Mouse (Mus musculus) bone marrow, adult 2 months (tissue): ENCODE measurements around the gene AC109138.7. TPM values are rescaled to one million over a fixed set of nuclear protein-coding genes. Genes with fewer than 3 reads are reported as not detected.

Experiments
- H3K27ac ChIP-seq: fragments of 200-500 bp; 2 replicates; pipeline ENCODE4 v1.5.1; 2012; ENCODE audit warnings: low read depth, mild to moderate bottlenecking, control low read depth, inconsistent platforms, low read length; ENCODE audit not compliant: control insufficient read depth, poor library complexity, insufficient read depth
- H3K4me1 ChIP-seq: fragments of 200-500 bp; 2 replicates; pipeline ENCODE4 v1.6.1; 2011; ENCODE audit warnings: low read length; ENCODE audit not compliant: control insufficient read depth, insufficient read depth
- H3K4me3 ChIP-seq: fragments of 200-500 bp; replicated peaks from 2 replicates; pipeline ENCODE3; 2011; ENCODE audit warnings: mild to moderate bottlenecking, low read depth, low read length, control low read depth; ENCODE audit not compliant: control insufficient read depth
- CTCF ChIP-seq: fragments of 200-500 bp; IDR thresholded peaks from 2 replicates; pipeline ENCODE4 v1.5.1; 2011; ENCODE audit warnings: low read length, control low read depth; ENCODE audit not compliant: control insufficient read depth, insufficient read depth
- POLR2A ChIP-seq: fragments of 200-500 bp; IDR thresholded peaks from 2 replicates; pipeline ENCODE4 v1.6.1; 2011; ENCODE audit warnings: low read depth, mild to moderate bottlenecking, control low read depth, low read length, borderline replicate concordance; ENCODE audit not compliant: control insufficient read depth
- WGBS: fragments of 180-500 bp; shearing (Covaris S2); methylation state at CpG from one replicate; pipeline ENCODE4 v1.1.7; 2018; 5-methylcytosine and 5-hydroxymethylcytosine counted together
- polyA plus RNA-seq: library from polyadenylated mRNA; stranded (reverse); fragments of >200 nt; gene quantifications from 2 replicates; pipeline ENCODE4 v1.2.4, GENCODE M21; 2011; ENCODE audit warnings: low replicate concordance; ENCODE audit not compliant: missing spikeins, insufficient read depth, insufficient read length

Gene AC109138.7
- polyA plus RNA-seq, 1 experiment = not detected

- H3K27ac ChIP-seq = no peak overlapping the region
- H3K4me3 ChIP-seq = no peak overlapping the region
- peaks cover 10% of the 10 kb centered on the region for H3K4me1 ChIP-seq
- TF ChIP-seq CTCF (no peak), POLR2A (no peak)
- 88% methylated on average over 4 of the region's 4 CpGs for WGBS
These were observed 14.7 kb downstream of the AC109138.7 start for GRCm38 (mm10) chr19:4228891-4229290.

DNA sequence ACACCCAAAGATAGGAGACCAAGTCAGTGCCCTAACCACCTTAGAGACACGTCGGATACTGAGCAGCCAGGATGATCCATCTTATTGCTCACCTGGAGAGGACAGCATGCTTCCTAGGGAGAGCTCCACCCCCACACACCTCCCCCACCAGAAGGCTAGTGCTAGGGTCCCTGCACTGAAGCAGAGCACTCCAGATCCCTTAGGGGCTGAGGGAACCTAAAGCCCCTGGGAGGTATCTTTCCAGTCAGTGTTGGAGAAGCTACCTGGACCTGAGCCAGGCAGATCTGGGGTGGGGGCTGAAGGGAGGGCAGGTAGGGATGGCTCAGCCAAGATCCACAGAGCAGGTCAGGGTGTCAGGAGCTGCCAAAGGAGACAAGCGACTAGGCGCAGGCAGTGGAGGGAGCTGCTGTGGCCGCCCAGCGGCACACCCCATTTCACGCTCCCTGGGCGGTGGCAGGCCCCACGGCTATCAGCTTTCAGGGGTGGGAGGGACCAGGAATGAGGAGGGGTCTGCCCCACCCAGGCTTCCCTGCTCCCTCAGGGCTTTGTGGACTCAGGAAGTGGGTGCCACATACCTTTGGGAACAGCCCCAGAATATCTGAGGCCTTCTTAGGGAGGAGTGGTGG lies 15.4 kb downstream of the AC109138.7 start:
- TF ChIP-seq CTCF = no peak
- TF ChIP-seq POLR2A = no peak
- 74% methylated on average over 9 of the region's 9 CpGs for WGBS
- peaks cover 10% of the 10 kb centered on the region for H3K4me1 ChIP-seq
- H3K27ac ChIP-seq = no peak overlapping the region; the same call in 1 of the 2 replicates
- H3K4me3 ChIP-seq = no peak overlapping the region

DNA sequence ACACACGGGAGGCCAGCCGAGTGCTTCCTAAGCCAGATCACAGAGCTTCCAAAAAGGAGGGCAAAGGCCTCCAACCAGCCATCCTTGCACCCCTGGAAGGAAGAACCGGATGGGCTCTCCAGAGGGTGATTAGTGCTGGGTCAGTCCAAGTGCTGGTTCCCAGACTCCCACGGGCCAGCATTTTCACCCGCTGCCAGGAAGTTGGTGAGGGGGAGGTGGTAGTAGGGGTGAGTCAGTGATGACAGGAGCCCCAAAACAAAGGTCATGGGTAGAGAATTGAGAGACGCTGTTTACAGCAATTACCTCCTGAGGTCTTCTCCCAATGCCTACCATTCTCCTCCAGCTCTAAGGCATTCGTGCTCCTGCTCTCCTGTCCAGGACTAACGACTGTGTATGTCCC lies 16.3 kb downstream of the AC109138.7 start:
- Histone ChIP-seq H3K4me1 (peaks cover 10% of the 10 kb centered on the region), H3K27ac (peak overlapping the region; percentile 32), H3K4me3 (no peak overlapping the region)
- 66% methylated on average over 8 of the region's 8 CpGs for WGBS
- TF ChIP-seq CTCF (no peak), POLR2A (no peak)

GRCm38 (mm10) chr19:4231253-4232185 lies 17.4 kb downstream of the AC109138.7 start, which contains the start of gene Pold4:
Gene Pold4 (plus strand): TSS chr19:4231899.
- WGBS = 12% methylated on average over 26 of the region's 26 CpGs
- H3K27ac ChIP-seq = peak within 1 kb of the TSS; percentile 96
- no peak for TF ChIP-seq CTCF
- peak; percentile 70 for TF ChIP-seq POLR2A
- H3K4me1 ChIP-seq = peaks cover 10% of the 10 kb centered on the region
- H3K4me3 ChIP-seq = peak within 1 kb of the TSS; percentile 70

DNA sequence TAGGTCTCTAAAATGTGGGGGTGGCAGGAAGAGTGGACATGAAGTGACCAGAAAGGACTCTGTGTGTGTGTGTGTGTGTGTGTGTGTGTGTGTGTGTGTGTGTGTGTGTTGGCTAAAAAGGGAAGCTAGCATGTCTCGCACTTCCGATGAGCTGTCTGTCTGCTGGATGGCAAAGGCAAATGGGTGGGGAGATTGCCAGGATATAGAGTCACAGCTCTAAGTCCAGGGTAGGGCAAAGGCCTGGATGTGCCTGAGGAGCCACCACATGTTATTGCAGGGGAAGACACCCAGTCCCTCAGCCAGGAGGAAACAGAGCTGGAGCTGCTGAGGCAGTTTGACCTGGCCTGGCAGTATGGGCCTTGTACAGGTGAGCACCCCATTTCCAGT lies 18.0 kb downstream of the AC109138.7 start:
- 0% methylated on average over 2 of the region's 2 CpGs for WGBS
- Histone ChIP-seq H3K4me1 (peaks cover 5% of the 10 kb centered on the region; the same call in 1 of the 2 replicates), H3K4me3 (peak overlapping the region; percentile 70), H3K27ac (peak overlapping the region; percentile 96)
- TF ChIP-seq CTCF (no peak), POLR2A (no peak)

- H3K4me1 ChIP-seq = peaks cover 3% of the 10 kb centered on the region; the same call in 1 of the 2 replicates
- 70% methylated on average over 7 of the region's 7 CpGs for WGBS
- H3K4me3 ChIP-seq = no peak overlapping the region
- TF ChIP-seq CTCF = no peak
- TF ChIP-seq POLR2A = no peak
- H3K27ac ChIP-seq = peak overlapping the region; percentile 96
These were observed 18.5 kb downstream of the AC109138.7 start for GRCm38 (mm10) chr19:4232651-4233050.

DNA sequence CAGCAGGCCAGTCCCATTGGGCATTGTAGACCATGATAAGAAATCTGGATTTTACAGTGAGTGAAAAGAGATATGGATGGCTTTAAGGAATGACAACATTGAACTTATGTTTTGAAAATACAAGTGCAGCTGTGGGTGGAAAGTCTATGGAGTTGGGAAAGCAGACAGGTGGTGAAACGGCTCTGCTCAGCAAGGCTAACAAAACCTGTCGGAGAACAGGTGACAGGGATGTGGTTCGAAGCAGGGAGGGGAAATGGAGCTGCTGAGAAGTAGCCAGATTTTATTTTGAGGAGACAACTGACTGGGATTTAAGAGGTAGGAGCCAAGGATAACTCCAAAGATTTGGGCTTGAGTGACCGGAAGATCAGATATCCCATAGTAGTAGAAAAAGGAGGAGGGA lies 20.4 kb downstream of the AC109138.7 start:
- TF ChIP-seq POLR2A (no peak), CTCF (no peak)
- Histone ChIP-seq H3K4me1 (no peaks in the 10 kb centered on the region; the same call in 1 of the 2 replicates), H3K27ac (no peak overlapping the region), H3K4me3 (no peak overlapping the region)
- WGBS = 74% methylated on average over 4 of the region's 4 CpGs

DNA sequence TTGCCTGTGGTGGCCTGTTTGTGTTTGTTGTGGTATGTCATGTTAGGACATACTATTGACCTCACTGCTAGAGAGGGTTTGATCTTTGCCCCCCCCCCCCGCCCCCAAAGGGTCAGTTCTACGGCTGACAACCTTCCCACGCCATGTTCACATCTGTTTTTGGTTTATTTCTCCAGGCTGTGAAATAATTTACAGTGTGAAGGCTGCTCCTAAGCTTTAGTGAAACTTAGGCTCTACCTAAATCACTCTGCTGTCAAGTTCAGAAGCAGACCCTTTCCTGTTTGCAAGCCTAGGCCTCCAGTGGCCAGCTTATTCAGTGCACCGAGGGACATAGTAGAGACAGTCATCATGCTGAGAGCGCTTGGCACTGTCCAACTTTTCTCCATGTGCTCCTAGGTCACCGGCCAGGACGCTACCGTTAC lies 26.1 kb downstream of the AC109138.7 start:
- Histone ChIP-seq H3K4me3 (no peak overlapping the region), H3K27ac (no peak overlapping the region), H3K4me1 (no peaks in the 10 kb centered on the region)
- 57% methylated on average over 8 of the region's 8 CpGs for WGBS
- TF ChIP-seq CTCF (no peak), POLR2A (no peak)

GRCm38 (mm10) chr19:4242416-4242815 lies 28.3 kb downstream of the AC109138.7 start:
- WGBS = 73% methylated on average over 3 of the region's 3 CpGs
- Histone ChIP-seq H3K27ac (no peak overlapping the region), H3K4me1 (no peaks in the 10 kb centered on the region), H3K4me3 (no peak overlapping the region)
- TF ChIP-seq CTCF (no peak), POLR2A (no peak)
